Mouse (Mus musculus) hindbrain, embryonic 14.5 days (tissue): ENCODE measurements around the gene Drc7. TPM values are rescaled to one million over a fixed set of nuclear protein-coding genes. Genes with fewer than 3 reads are reported as not detected.
"Not testable (repeated sequence)": the region's sequence is repeated elsewhere in the genome, so short reads cannot be mapped to it uniquely, and the experiment has no call there.

Experiments used
- ATAC-seq: fragments of 200-750 bp; cut with Nextera tagmentation; 2 replicates; pipeline ENCODE4 v1.8.0; 2017; ENCODE audit warnings: moderate number of reproducible peaks, mild to moderate bottlenecking, moderate TSS enrichment, moderate library complexity; ENCODE audit not compliant: low FRiP score
- DNase-seq: peaks from one replicate; pipeline ENCODE4 v3.0.0-alpha.2; 2015; ENCODE audit warnings: low spot score
- H3K27ac ChIP-seq: fragments of 300-500 bp; sonication (generic); 2 replicates; pipeline ENCODE4 v1.5.1; 2014; ENCODE audit warnings: mild to moderate bottlenecking, moderate library complexity
- H3K27me3 ChIP-seq: fragments of 300-500 bp; sonication (generic); 2 replicates; pipeline ENCODE4 v1.6.1; 2014; ENCODE audit warnings: mild to moderate bottlenecking, low read length, mixed read lengths; ENCODE audit not compliant: control insufficient read depth, insufficient read depth
- H3K36me3 ChIP-seq: fragments of 300-500 bp; sonication (generic); replicated peaks from 2 replicates; pipeline ENCODE4 v1.6.1; 2014; ENCODE audit not compliant: control insufficient read depth, insufficient read depth
- H3K4me1 ChIP-seq: fragments of 300-500 bp; sonication (generic); replicated peaks from 2 replicates; pipeline ENCODE4 v1.6.1; 2014; ENCODE audit warnings: antibody characterized with exemption, low read length, mixed read lengths; ENCODE audit not compliant: control insufficient read depth, insufficient read depth
- H3K4me2 ChIP-seq: fragments of 300-500 bp; sonication (generic); replicated peaks from 2 replicates; pipeline ENCODE4 v1.6.1; 2014; ENCODE audit warnings: mild to moderate bottlenecking, moderate library complexity
- H3K4me3 ChIP-seq: fragments of 300-500 bp; sonication (generic); replicated peaks from 2 replicates; pipeline ENCODE4 v1.5.1; 2014; ENCODE audit warnings: mild to moderate bottlenecking, low read length
- H3K9ac ChIP-seq: fragments of 300-500 bp; sonication (generic); 2 replicates; pipeline ENCODE4 v1.6.1; 2014
- H3K9me3 ChIP-seq: fragments of 300-500 bp; sonication (generic); 2 replicates; pipeline ENCODE4 v1.6.1; 2016; ENCODE audit warnings: low read length; ENCODE audit not compliant: control insufficient read depth
- WGBS: fragments of 180-500 bp; shearing (Covaris S2); extraction: QIAGEN DNeasy Blood & Tissue Kit; methylation state at CpG from one replicate; pipeline ENCODE4 v1.1.7; 2014; 5-methylcytosine and 5-hydroxymethylcytosine counted together
- polyA plus RNA-seq: library from polyadenylated mRNA; unstranded; fragments of >200 nt; fragmentation: Nextera tagmentation; extraction: Ambion mirVana; gene quantifications from 2 replicates; pipeline ENCODE4 v1.2.1, GENCODE M21; 2014

Drc7 gene
- polyA plus RNA-seq, 1 experiment from 2014 or later, result 2.3 TPM

- Histone ChIP-seq H3K4me1 (no peaks in the 10 kb centered on the region), H3K4me3 (no peak overlapping the region), H3K9me3 (0 out of 2 replicates have a peak, but pooled peaks cover 4% of the 10 kb centered on the region), H3K36me3 (no peaks in the 10 kb centered on the region), H3K27me3 (no peaks in the 10 kb centered on the region), H3K9ac (no peak overlapping the region), H3K27ac (no peak overlapping the region), H3K4me2 (no peak overlapping the region)
- WGBS, result 77% methylated on average over 4 of the region's 4 CpGs
- ATAC-seq (no peak), DNase-seq (no peak)
These were observed 30.5 kb upstream of the Drc7 start for GRCm38 (mm10) chr8:95024387-95024786.

- no peak overlapping the region for H3K4me2 ChIP-seq
- H3K9ac ChIP-seq, result no peak overlapping the region
- 0 out of 2 replicates have a peak, but pooled peaks cover 4% of the 10 kb centered on the region for H3K9me3 ChIP-seq
- DNase-seq (no peak), ATAC-seq (no peak)
- no peaks in the 10 kb centered on the region for H3K4me1 ChIP-seq
- H3K27ac ChIP-seq, result no peak overlapping the region
- no peaks in the 10 kb centered on the region for H3K36me3 ChIP-seq
- no peak overlapping the region for H3K4me3 ChIP-seq
- H3K27me3 ChIP-seq, result no peaks in the 10 kb centered on the region
- WGBS, result 70% methylated on average over 2 of the region's 2 CpGs
These were observed 29.5 kb upstream of the Drc7 start for GRCm38 (mm10) chr8:95025421-95025820.

- 73% methylated on average over 7 of the region's 7 CpGs for WGBS
- not testable (repeated sequence) for H3K4me1 ChIP-seq, H3K27ac ChIP-seq, DNase-seq, H3K9ac ChIP-seq, H3K4me3 ChIP-seq, H3K9me3 ChIP-seq, ATAC-seq, H3K4me2 ChIP-seq, H3K36me3 ChIP-seq, H3K27me3 ChIP-seq
These were observed 26.5 kb upstream of the Drc7 start for GRCm38 (mm10) chr8:95028391-95028790.

- 67% methylated on average over 7 of the region's 7 CpGs for WGBS
- Histone ChIP-seq H3K9ac (no peak overlapping the region), H3K36me3 (no peaks in the 10 kb centered on the region), H3K27me3 (no peaks in the 10 kb centered on the region), H3K27ac (no peak overlapping the region), H3K9me3 (no peaks in the 10 kb centered on the region), H3K4me1 (no peaks in the 10 kb centered on the region), H3K4me2 (no peak overlapping the region), H3K4me3 (no peak overlapping the region)
- DNase-seq (no peak), ATAC-seq (no peak)
These were observed 17.6 kb upstream of the Drc7 start for GRCm38 (mm10) chr8:95037106-95037925.

- H3K9me3 ChIP-seq, result no peaks in the 10 kb centered on the region
- H3K4me1 ChIP-seq, result 0 out of 2 replicates have a peak, but pooled peaks cover 3% of the 10 kb centered on the region
- ATAC-seq (no peak), DNase-seq (no peak)
- H3K36me3 ChIP-seq, result no peaks in the 10 kb centered on the region
- H3K9ac ChIP-seq, result no peak overlapping the region
- H3K27me3 ChIP-seq, result no peaks in the 10 kb centered on the region
- H3K4me3 ChIP-seq, result no peak overlapping the region
- H3K4me2 ChIP-seq, result no peak overlapping the region
- WGBS, result 71% methylated on average over 6 of the region's 6 CpGs
- H3K27ac ChIP-seq, result no peak overlapping the region
These were observed 12.8 kb upstream of the Drc7 start for GRCm38 (mm10) chr8:95041883-95042784.

- Histone ChIP-seq H3K4me1 (peaks cover 11% of the 10 kb centered on the region; the same call in 1 of the 2 replicates), H3K27ac (no peak overlapping the region), H3K9me3 (no peaks in the 10 kb centered on the region), H3K4me2 (no peak overlapping the region), H3K36me3 (no peaks in the 10 kb centered on the region), H3K4me3 (no peak overlapping the region), H3K9ac (no peak overlapping the region), H3K27me3 (no peaks in the 10 kb centered on the region)
- WGBS, result 54% methylated on average over 4 of the region's 4 CpGs
- DNase-seq, result no peak
- ATAC-seq, result no peak
These were observed 10.1 kb upstream of the Drc7 start for GRCm38 (mm10) chr8:95044811-95045210.

GRCm38 (mm10) chr8:95046982-95047381, 7.9 kb upstream of the Drc7 start:
- H3K9me3 ChIP-seq, result no peaks in the 10 kb centered on the region
- 80% methylated on average over 3 of the region's 3 CpGs for WGBS
- H3K27ac ChIP-seq, result no peak overlapping the region
- H3K27me3 ChIP-seq, result no peaks in the 10 kb centered on the region
- H3K9ac ChIP-seq, result no peak overlapping the region
- H3K4me3 ChIP-seq, result no peak overlapping the region
- no peak for ATAC-seq
- no peaks in the 10 kb centered on the region for H3K36me3 ChIP-seq
- H3K4me2 ChIP-seq, result no peak overlapping the region
- H3K4me1 ChIP-seq, result peaks cover 11% of the 10 kb centered on the region; the same call in 1 of the 2 replicates
- no peak for DNase-seq

- H3K27me3 ChIP-seq, result no peaks in the 10 kb centered on the region
- H3K36me3 ChIP-seq, result no peaks in the 10 kb centered on the region
- no peak overlapping the region for H3K9ac ChIP-seq
- no peaks in the 10 kb centered on the region for H3K9me3 ChIP-seq
- 66% methylated on average over 6 of the region's 6 CpGs for WGBS
- H3K27ac ChIP-seq, result no peak overlapping the region
- peaks cover 11% of the 10 kb centered on the region; the same call in 1 of the 2 replicates for H3K4me1 ChIP-seq
- no peak overlapping the region for H3K4me3 ChIP-seq
- H3K4me2 ChIP-seq, result no peak overlapping the region
- DNase-seq, result no peak
- no peak; the same call in 1 of the 2 replicates for ATAC-seq
These were observed 6.8 kb upstream of the Drc7 start for GRCm38 (mm10) chr8:95047884-95048680.
